Mouse (Mus musculus): Measurements from ENCODE around the gene E2f8.

DNA sequence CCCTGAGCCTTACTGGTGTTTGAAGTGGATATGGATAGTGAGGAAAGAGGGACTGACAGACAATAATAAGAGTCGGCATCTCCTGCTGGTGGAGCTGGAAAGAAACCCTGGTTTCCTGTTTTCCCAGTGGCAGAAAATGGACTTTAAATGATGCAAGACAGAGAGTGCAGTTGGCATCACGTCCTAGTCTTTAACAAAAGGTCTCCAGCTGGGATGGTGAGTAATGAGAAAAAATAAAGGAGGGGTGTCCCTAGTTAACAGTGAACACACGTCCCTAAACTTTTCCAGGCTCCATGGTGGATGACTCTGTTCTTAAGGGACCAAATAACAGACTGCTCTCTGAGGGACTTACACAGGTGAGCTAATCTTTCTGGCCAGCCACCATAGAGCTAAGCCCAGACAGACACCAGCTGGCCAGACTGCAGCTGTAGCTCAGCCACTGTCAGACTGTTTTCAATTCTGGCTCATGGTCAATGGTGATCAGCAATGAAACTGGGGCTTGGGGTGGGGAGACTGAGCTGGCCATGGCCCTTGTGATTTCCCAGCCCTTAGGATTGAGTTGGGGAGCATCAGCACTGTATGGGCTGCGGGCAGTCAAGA lies 46.9 kb downstream of the E2f8 start:
- TF ChIP-seq MAX (IDR thresholded peaks at IDR 0.05; ENCODE audit: low read depth) (no peak), POLR2A (IDR thresholded peaks at IDR 0.05; ENCODE audit: insufficient read length, low read depth) (no peak), SRF (IDR thresholded peaks at IDR 0.05; ENCODE audit: control insufficient read depth, insufficient read length, low read depth) (no peak), REST (IDR thresholded peaks at IDR 0.05; ENCODE audit: insufficient read depth, insufficient read length) (no peak), USF1 (IDR thresholded peaks at IDR 0.05; ENCODE audit: low read depth) (no peak)
